Mouse (Mus musculus) neural tube, embryonic 14.5 days (tissue): ENCODE measurements around the gene Efcab12. TPM values are rescaled to one million over a fixed set of nuclear protein-coding genes. Genes with fewer than 3 reads are reported as not detected.

Experiments
- ATAC-seq: fragments of 200-750 bp; cut with Nextera tagmentation; 2 replicates; pipeline ENCODE4 v1.8.0; 2017; ENCODE audit warnings: low read depth, mild to moderate bottlenecking, moderate TSS enrichment, moderate library complexity
- H3K27ac ChIP-seq: fragments of 300-500 bp; sonication (generic); 2 replicates; pipeline ENCODE4 v1.5.1; 2014; ENCODE audit warnings: low read depth, mild to moderate bottlenecking, control low read depth, low read length, moderate library complexity, mixed read lengths
- H3K27me3 ChIP-seq: fragments of 300-500 bp; sonication (generic); 2 replicates; pipeline ENCODE4 v1.6.1; 2014; ENCODE audit warnings: low read length; ENCODE audit not compliant: control insufficient read depth, insufficient read depth
- H3K36me3 ChIP-seq: fragments of 300-500 bp; sonication (generic); 2 replicates; pipeline ENCODE4 v1.6.1; 2014; ENCODE audit warnings: low read length, mixed read lengths; ENCODE audit not compliant: control insufficient read depth, insufficient read depth
- H3K4me1 ChIP-seq: fragments of 300-500 bp; sonication (generic); 2 replicates; pipeline ENCODE4 v1.6.1; 2014; ENCODE audit warnings: low read length; ENCODE audit not compliant: control insufficient read depth, insufficient read depth
- H3K4me2 ChIP-seq: fragments of 300-500 bp; sonication (generic); 2 replicates; pipeline ENCODE4 v1.6.1; 2014; ENCODE audit warnings: mild to moderate bottlenecking, low read depth, low read length, control low read depth
- H3K4me3 ChIP-seq: fragments of 300-500 bp; sonication (generic); 2 replicates; pipeline ENCODE4 v1.5.1; 2014; ENCODE audit warnings: low read depth, low read length, control low read depth, mixed read lengths
- H3K9ac ChIP-seq: fragments of 300-500 bp; sonication (generic); replicated peaks from 2 replicates; pipeline ENCODE4 v1.6.1; 2014; ENCODE audit warnings: low read depth, mild to moderate bottlenecking, control low read depth, low read length, mixed read lengths
- H3K9me3 ChIP-seq: fragments of 300-500 bp; sonication (generic); 2 replicates; pipeline ENCODE4 v1.6.1; 2016; ENCODE audit warnings: low read length; ENCODE audit not compliant: control insufficient read depth
- WGBS: fragments of 180-500 bp; shearing (Covaris S2); extraction: QIAGEN DNeasy Blood & Tissue Kit; methylation state at CpG from one replicate; pipeline ENCODE4 v1.1.7; 2014; 5-methylcytosine and 5-hydroxymethylcytosine counted together
- microRNA-seq: library from miRNA; unstranded; fragments of <30 nt; microRNA quantifications from one replicate; pipeline ENCODE4, GENCODE M21; 2016
- polyA plus RNA-seq: library from polyadenylated mRNA; unstranded; fragments of >200 nt; fragmentation: Nextera tagmentation; extraction: Ambion mirVana; gene quantifications from 2 replicates; pipeline ENCODE4 v1.2.1, GENCODE M21; 2014

Efcab12 gene
- polyA plus RNA-seq, 1 experiment from 2014 or later = 3.0 TPM

GRCm38 (mm10) chr6:115767357-115767756 lies 70.9 kb downstream of the Efcab12 start:
- Histone ChIP-seq H3K27me3 (no peaks in the 10 kb centered on the region), H3K27ac (no peak overlapping the region), H3K4me3 (no peak overlapping the region), H3K9me3 (no peaks in the 10 kb centered on the region), H3K4me1 (no peaks in the 10 kb centered on the region; the same call in 1 of the 2 replicates), H3K4me2 (no peak overlapping the region), H3K36me3 (no peaks in the 10 kb centered on the region), H3K9ac (no peak overlapping the region)
- no peak for ATAC-seq
- 47% methylated on average over 9 of the region's 9 CpGs for WGBS

GRCm38 (mm10) chr6:115764179-115764578 lies 74.0 kb downstream of the Efcab12 start:
- H3K9ac ChIP-seq = no peak overlapping the region
- H3K4me2 ChIP-seq = no peak overlapping the region
- peak; percentile 93 for ATAC-seq
- no peaks in the 10 kb centered on the region for H3K36me3 ChIP-seq
- H3K4me1 ChIP-seq = no peaks in the 10 kb centered on the region; the same call in 1 of the 2 replicates
- H3K4me3 ChIP-seq = no peak overlapping the region
- no peaks in the 10 kb centered on the region for H3K27me3 ChIP-seq
- WGBS = 6% methylated on average over 7 of the region's 7 CpGs
- H3K27ac ChIP-seq = peak overlapping the region; percentile 52
- H3K9me3 ChIP-seq = no peaks in the 10 kb centered on the region

GRCm38 (mm10) chr6:115761995-115762756 lies 76.0 kb downstream of the Efcab12 start, which contains the start of gene Tmem40:
TSS of gene Tmem40 (minus strand) at chr6:115762410.
- Histone ChIP-seq H3K4me1 (no peaks in the 10 kb centered on the region; the same call in 1 of the 2 replicates), H3K36me3 (no peaks in the 10 kb centered on the region), H3K27ac (peak within 1 kb of the TSS; percentile 12; the same call in 1 of the 2 replicates), H3K9ac (no peak within 1 kb of the TSS), H3K9me3 (no peaks in the 10 kb centered on the region), H3K27me3 (no peaks in the 10 kb centered on the region), H3K4me3 (no peak within 1 kb of the TSS), H3K4me2 (no peak within 1 kb of the TSS; the same call in 1 of the 2 replicates)
- 1% methylated on average over 9 of the region's 9 CpGs for WGBS
- ATAC-seq = no peak; the same call in 1 of the 2 replicates

GRCm38 (mm10) chr6:115760982-115761381 lies 77.2 kb downstream of the Efcab12 start:
- H3K4me3 ChIP-seq = no peak overlapping the region
- 68% methylated on average over 4 of the region's 4 CpGs for WGBS

More at GRCm38 (mm10) chr6:115760982-115761381, 77.2 kb downstream of the Efcab12 start:
- H3K9ac ChIP-seq = no peak overlapping the region
- H3K4me2 ChIP-seq = no peak overlapping the region
- H3K27ac ChIP-seq = no peak overlapping the region
- no peaks in the 10 kb centered on the region for H3K9me3 ChIP-seq
- no peak for ATAC-seq
- H3K27me3 ChIP-seq = no peaks in the 10 kb centered on the region
- H3K36me3 ChIP-seq = no peaks in the 10 kb centered on the region
- no peaks in the 10 kb centered on the region; the same call in 1 of the 2 replicates for H3K4me1 ChIP-seq

Small RNAs within 50 kb of the gene (microRNA-seq; reads per million reads assigned to microRNA genes)
- not detected for gene Mir7660

Other genes starting within 250 kb of the Efcab12 start
- 0.45 and 0.63 TPM in 2 replicates for gene Mkrn2os, start 245.8 kb downstream of the Efcab12 start, polyA plus RNA-seq
- 42.4 and 43.9 TPM in 2 replicates for gene Mkrn2, start 236.5 kb downstream of the Efcab12 start, polyA plus RNA-seq
- 168 and 181 TPM in 2 replicates for gene Raf1, start 161.8 kb downstream of the Efcab12 start, polyA plus RNA-seq
- 1.1 and 1.2 TPM in 2 replicates for gene Tmem40, start 76.0 kb downstream of the Efcab12 start, polyA plus RNA-seq
- gene Cand2, start 63.9 kb downstream of the Efcab12 start, polyA plus RNA-seq = 8.3 and 10.8 TPM in 2 replicates
- 1,065 and 1,071 TPM in 2 replicates for gene Rpl32, start 29.7 kb downstream of the Efcab12 start, polyA plus RNA-seq
- 8.4 and 10.8 TPM in 2 replicates for gene Mbd4, start 15.0 kb upstream of the Efcab12 start, polyA plus RNA-seq
- 27.8 and 28.3 TPM in 2 replicates for gene Ift122, start 15.1 kb upstream of the Efcab12 start, polyA plus RNA-seq
- 0.07 and 2.6 TPM in 2 replicates for gene Rho, start 93.3 kb upstream of the Efcab12 start, polyA plus RNA-seq
- not detected in 2 replicates for gene H1foo, start 106.5 kb upstream of the Efcab12 start, polyA plus RNA-seq
- gene Plxnd1, start 156.6 kb upstream of the Efcab12 start, polyA plus RNA-seq = 4.2 and 14.1 TPM in 2 replicates